Comparison of ENCODE assay signal across 12 mouse cellular contexts in the genomic region with DNA sequence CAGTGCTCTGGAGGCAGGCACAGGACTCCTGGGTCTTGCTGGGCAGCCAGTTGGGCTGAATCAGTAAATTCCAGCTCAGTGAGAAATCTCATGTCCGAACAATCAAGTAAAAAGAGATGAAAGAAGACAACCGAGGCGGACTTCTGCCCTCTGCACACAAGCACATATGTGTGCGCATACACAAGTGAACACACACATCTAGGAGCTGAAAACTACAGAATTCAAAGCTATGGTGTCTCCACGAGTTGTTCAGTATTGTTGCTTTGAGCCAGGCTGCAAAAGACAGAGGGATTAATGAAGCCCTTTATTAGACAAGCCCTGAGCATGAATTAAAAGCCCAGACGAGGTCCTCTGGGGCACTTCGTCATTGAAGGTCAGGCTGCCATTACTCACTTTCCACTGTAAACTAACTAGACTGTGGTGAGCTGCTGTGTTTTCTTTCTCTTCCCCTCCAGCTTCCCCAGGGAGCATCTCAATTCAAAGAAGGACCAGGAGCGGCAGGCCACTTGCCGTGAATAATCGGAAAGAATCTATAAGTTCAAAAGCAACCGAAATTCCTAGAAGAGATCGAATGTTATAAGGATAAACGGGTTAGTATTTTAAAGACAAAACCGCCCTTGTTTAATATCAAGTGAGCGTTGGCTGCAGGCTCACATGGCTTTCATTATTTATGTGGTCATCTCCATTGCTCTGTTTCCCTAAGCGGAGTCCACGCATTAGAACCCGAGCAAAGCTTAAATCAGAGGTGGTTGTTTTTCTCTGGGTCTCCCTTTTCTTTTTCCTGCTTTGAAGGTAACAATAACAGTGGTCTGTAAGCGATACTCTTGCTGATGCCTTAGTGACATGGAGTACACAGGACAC. TPM values are rescaled to one million over a fixed set of nuclear protein-coding genes. Genes with fewer than 3 reads are reported as not detected.
DNase-seq lines count a peak whose midpoint lies in the region; ATAC-seq and TF ChIP-seq lines count a peak whose summit lies in the region.
"Had no signal": no experiment of that assay in that cellular context is flagged by ENCODE, and none has a peak within 500 bp of the region (broad histone marks: within the 10 kb centered on the region; RNA-seq: fewer than 3 reads in every experiment).

No protein-coding gene starts in this region.

- H3K4me3 ChIP-seq in limb, embryonic 14.5 days (replicated peaks; ENCODE audit: low read length) = no peak overlapping the region
- no peak overlapping the region for H3K4me3 ChIP-seq in limb, embryonic 10.5 days
- H3K4me3 ChIP-seq in hindbrain, embryonic 15.5 days = no peak overlapping the region
- H3K4me3 ChIP-seq in neural tube, embryonic 15.5 days (replicated peaks) = no peak overlapping the region
- H3K4me3 ChIP-seq in layer of hippocampus, adult 2 months = no peak overlapping the region

- H3K27ac ChIP-seq in limb, embryonic 14.5 days (replicated peaks; ENCODE audit: low read depth, low read length) = no peak overlapping the region
- no peak overlapping the region for H3K27ac ChIP-seq in limb, embryonic 10.5 days
- no peak overlapping the region for H3K27ac ChIP-seq in hindbrain, embryonic 15.5 days (replicated peaks)
- no peak overlapping the region for H3K27ac ChIP-seq in neural tube, embryonic 15.5 days (replicated peaks)
- H3K27ac ChIP-seq in layer of hippocampus, adult 2 months = no peak overlapping the region
- H3K27ac ChIP-seq: liver, embryonic 14.5 days had no signal

- peak; percentile 23; the same call in 1 of the 2 replicates for ATAC-seq in limb, embryonic 14.5 days (ENCODE audit: low FRiP score, low read depth)
- no peak for ATAC-seq in hindbrain, embryonic 15.5 days (ENCODE audit: low FRiP score, low read depth)
- ATAC-seq in neural tube, embryonic 15.5 days (ENCODE audit: low FRiP score) = no peak

- 0 out of 2 replicates have a peak, but pooled peaks cover 4% of the 10 kb centered on the region for H3K4me1 ChIP-seq in limb, embryonic 14.5 days (ENCODE audit: control insufficient read depth, insufficient read depth, low read length)
- H3K4me1 ChIP-seq in limb, embryonic 10.5 days = peaks cover 15% of the 10 kb centered on the region
- 0 out of 2 replicates have a peak, but pooled peaks cover 7% of the 10 kb centered on the region for H3K4me1 ChIP-seq in hindbrain, embryonic 15.5 days (replicated peaks)
- peaks cover 6% of the 10 kb centered on the region; the same call in 1 of the 2 replicates for H3K4me1 ChIP-seq in neural tube, embryonic 15.5 days

- 47% methylated on average over 19 of the region's 19 CpGs for WGBS in limb, embryonic 14.5 days
- 72% methylated on average over 19 of the region's 19 CpGs for whole genome bisulfite sequencing in limb, embryonic 10.5 days
- WGBS in hindbrain, embryonic 15.5 days = 17% methylated on average over 19 of the region's 19 CpGs
- 18% methylated on average over 19 of the region's 19 CpGs for whole genome bisulfite sequencing in neural tube, embryonic 15.5 days

- no peaks in the 10 kb centered on the region for H3K9me3 ChIP-seq in limb, embryonic 14.5 days (ENCODE audit: control insufficient read depth, low read length)
- no peaks in the 10 kb centered on the region for H3K9me3 ChIP-seq in limb, embryonic 10.5 days (replicated peaks)
- no peaks in the 10 kb centered on the region for H3K9me3 ChIP-seq in hindbrain, embryonic 15.5 days
- H3K9me3 ChIP-seq in neural tube, embryonic 15.5 days (replicated peaks) = no peaks in the 10 kb centered on the region

- no peak for TF ChIP-seq CTCF in layer of hippocampus, adult 2 months (conservative IDR thresholded peaks at IDR 0.05)

- H3K9ac ChIP-seq in limb, embryonic 14.5 days (ENCODE audit: low read depth, low read length, severe bottlenecking) = no peak overlapping the region
- no peak overlapping the region for H3K9ac ChIP-seq in hindbrain, embryonic 15.5 days
- H3K9ac ChIP-seq in neural tube, embryonic 15.5 days (replicated peaks) = no peak overlapping the region
- H3K9ac ChIP-seq: liver, embryonic 14.5 days had no signal

- DNase-seq in adrenal gland, adult (ENCODE audit: inconsistent age in 2 of 2, low spot score in 1 of 2) = peak; percentile 40 to 74
- no peak for DNase-seq in adrenal gland, postnatal 4 days (ENCODE audit: low spot score in 2 of 2)
- peak; percentile 12 for DNase-seq in limb, embryonic 14.5 days (ENCODE audit: low spot score)
- no peak for DNase-seq in limb, embryonic 10.5 days (ENCODE audit: low spot score)
- DNase-seq in left cerebral cortex, postnatal 4 days = no peak
- DNase-seq in layer of hippocampus, adult 2 months (ENCODE audit: low spot score in 2 of 2) = no peak
- DNase-seq: cerebellum, postnatal 36 days; layer of hippocampus, adult 9-11 months had no signal

- no peak for TF ChIP-seq POLR2A in limb, embryonic 14.5 days (IDR thresholded peaks at IDR 0.05; ENCODE audit: borderline replicate concordance, extremely low read depth, insufficient read depth, insufficient read length)

- H3K27me3 ChIP-seq in limb, embryonic 14.5 days (ENCODE audit: control insufficient read depth, insufficient read depth, low read length) = no peaks in the 10 kb centered on the region
- H3K27me3 ChIP-seq in limb, embryonic 10.5 days (ENCODE audit: low read depth, poor library complexity, severe bottlenecking) = no peaks in the 10 kb centered on the region
- H3K27me3 ChIP-seq in hindbrain, embryonic 15.5 days = no peaks in the 10 kb centered on the region
- 0 out of 2 replicates have a peak, but pooled peaks cover 2% of the 10 kb centered on the region for H3K27me3 ChIP-seq in neural tube, embryonic 15.5 days (replicated peaks)

- intact Hi-C loops in left cerebral cortex, postnatal 4 days (cut with DNase I) = no loop called here

- no peak overlapping the region for H3K4me2 ChIP-seq in limb, embryonic 14.5 days (replicated peaks; ENCODE audit: low read depth, low read length, severe bottlenecking)
- peak overlapping the region; percentile 13 for H3K4me2 ChIP-seq in hindbrain, embryonic 15.5 days
- peak overlapping the region; percentile 22; the same call in 1 of the 2 replicates for H3K4me2 ChIP-seq in neural tube, embryonic 15.5 days

- no peaks in the 10 kb centered on the region for H3K36me3 ChIP-seq in limb, embryonic 14.5 days (ENCODE audit: control insufficient read depth, insufficient read depth, low read length)
- H3K36me3 ChIP-seq in limb, embryonic 10.5 days = no peaks in the 10 kb centered on the region
- no peaks in the 10 kb centered on the region for H3K36me3 ChIP-seq in hindbrain, embryonic 15.5 days
- H3K36me3 ChIP-seq in neural tube, embryonic 15.5 days = no peaks in the 10 kb centered on the region
- H3K36me3 ChIP-seq: G1E had no signal

RNA-seq across cellular contexts. Expression of gene Sox5, which starts 52.8 kb away (rescaled TPM):
- 10 to 100 TPM; 15.5 to 16.1 TPM for total RNA-seq in adrenal gland, postnatal 4 days (2021)
- polyA plus RNA-seq in limb, embryonic 14.5 days (2012; rRNA removed) = 20.6 and 26.0 TPM in 2 replicates
- 32.8 and 38.0 TPM in 2 replicates for polyA plus RNA-seq in limb, embryonic 14.5 days (2014; fragmentation: Nextera tagmentation; extraction: Ambion mirVana)
- 34.1 and 60.8 TPM in 2 replicates for polyA plus RNA-seq in limb, embryonic 10.5 days (2016; fragmentation: Nextera tagmentation; extraction: Ambion mirVana)
- polyA plus RNA-seq in hindbrain, embryonic 15.5 days (2015; fragmentation: Nextera tagmentation; extraction: Ambion mirVana) = 28.0 and 38.9 TPM in 2 replicates
- 32.0 and 34.8 TPM in 2 replicates for polyA plus RNA-seq in neural tube, embryonic 15.5 days (2015; fragmentation: Nextera tagmentation; extraction: Ambion mirVana)
- total RNA-seq in left cerebral cortex, postnatal 4 days (2021) = 100 to 1,000 TPM; 138 to 165 TPM
- 10 to 100 TPM; 36.8 to 42.0 TPM for total RNA-seq in layer of hippocampus, adult 2 months (2021)
- polyA plus RNA-seq: G1E had no signal

Comparison
In these comparisons a context has a peak if more than half of its experiments do, and no peak if none do; other contexts are left out.
1. DNase-seq: peak in adrenal gland, adult (2 of 2) and limb, embryonic 14.5 days (single experiment); none in adrenal gland, postnatal 4 days (0 of 2), limb, embryonic 10.5 days (single experiment), left cerebral cortex, postnatal 4 days (single experiment) and layer of hippocampus, adult 2 months (0 of 2).